Mouse (Mus musculus) erythroblast, embryonic 14.5 days (primary cell): Measurements from ENCODE around the gene Cldn9.

Experiments used
- GATA1 ChIP-seq: IDR thresholded peaks from 2 replicates; pipeline ENCODE4 v1.6.1; 2012; ENCODE audit warnings: low read length, inconsistent platforms, mixed read lengths
- TAL1 ChIP-seq: IDR thresholded peaks from 3 replicates; pipeline ENCODE4 v1.6.1; 2012; ENCODE audit warnings: low read length, inconsistent platforms, mixed read lengths

DNA sequence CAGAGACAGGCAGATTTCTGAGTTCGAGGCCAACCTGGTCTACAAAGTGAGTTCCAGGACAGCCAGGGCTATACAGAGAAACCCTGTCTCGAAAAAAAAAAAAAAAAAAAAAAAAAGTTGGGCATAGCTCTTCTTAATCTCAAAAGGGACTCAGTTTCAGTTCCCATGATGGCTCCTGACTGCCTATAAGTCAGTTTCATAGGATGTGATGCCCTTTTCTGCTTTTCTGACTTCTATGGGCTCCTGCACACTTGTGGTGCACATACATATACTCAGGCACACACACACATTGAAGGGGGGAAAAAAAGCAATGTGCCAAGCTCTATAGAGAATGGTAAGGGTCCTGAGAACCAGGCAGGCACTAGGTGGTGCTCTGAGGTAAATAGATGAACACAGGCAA is 30.5 kb downstream of the Cldn9 start:
- TF ChIP-seq GATA1 = no peak
- TF ChIP-seq TAL1 = no peak
